Mouse (Mus musculus) forelimb bud, embryonic 11.5 days (tissue): Measurements from ENCODE around the gene AC134908.4.
"Not testable (repeated sequence)": the region's sequence is repeated elsewhere in the genome, so short reads cannot be mapped to it uniquely, and the experiment has no call there.

Experiments used
- DNase-seq: peaks from one replicate; pipeline ENCODE4 v3.0.0-alpha.2; 2012; ENCODE audit warnings: low read depth, low spot score

AC134908.4 gene

DNA sequence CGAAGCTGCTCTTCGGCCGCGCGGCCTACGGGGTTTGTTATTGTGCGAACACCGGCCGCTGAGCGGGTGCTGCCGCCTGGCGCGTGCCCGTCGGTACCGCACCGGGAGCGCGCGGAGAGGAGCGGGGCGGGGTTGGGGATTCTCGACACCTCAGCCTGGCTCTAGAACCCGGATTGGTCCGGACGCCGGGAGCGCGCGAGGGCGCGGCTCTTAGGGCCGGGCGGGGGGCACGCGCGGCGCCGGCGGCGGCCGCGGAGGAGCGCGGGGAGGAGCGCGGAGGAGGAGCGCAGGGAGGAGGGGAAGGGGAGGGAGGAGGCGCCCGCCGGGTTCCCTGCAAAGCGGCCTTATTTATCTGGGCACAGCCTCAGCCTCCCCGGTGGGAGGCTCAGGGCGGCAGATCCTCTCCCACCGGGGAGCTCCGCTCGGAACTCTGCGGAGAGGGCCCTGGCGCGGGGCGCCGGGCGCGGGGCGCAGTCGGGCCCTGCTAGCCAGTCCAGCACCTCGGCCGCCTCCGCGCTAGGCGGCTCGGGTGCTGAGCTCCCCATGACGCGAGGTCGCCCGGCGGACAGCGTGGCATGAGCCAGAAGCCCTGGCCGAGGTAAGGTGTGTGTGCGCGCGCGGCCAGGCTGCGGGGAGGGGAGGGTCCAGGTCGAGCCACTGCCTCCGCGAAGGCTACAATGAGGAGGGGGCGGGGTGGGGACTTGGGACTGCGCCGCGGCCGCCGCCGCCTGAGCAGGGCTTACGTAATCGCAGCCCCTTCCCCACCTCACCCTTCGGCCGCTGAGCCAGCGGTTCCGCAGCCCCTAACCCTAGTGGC, 13.5 kb upstream of the AC134908.4 start, which contains the start of gene Fbxl16:
Fbxl16 (plus strand) TSS at position 297 of the 817 bp plus-strand sequence.
- DNase-seq: peak; percentile 59

DNA sequence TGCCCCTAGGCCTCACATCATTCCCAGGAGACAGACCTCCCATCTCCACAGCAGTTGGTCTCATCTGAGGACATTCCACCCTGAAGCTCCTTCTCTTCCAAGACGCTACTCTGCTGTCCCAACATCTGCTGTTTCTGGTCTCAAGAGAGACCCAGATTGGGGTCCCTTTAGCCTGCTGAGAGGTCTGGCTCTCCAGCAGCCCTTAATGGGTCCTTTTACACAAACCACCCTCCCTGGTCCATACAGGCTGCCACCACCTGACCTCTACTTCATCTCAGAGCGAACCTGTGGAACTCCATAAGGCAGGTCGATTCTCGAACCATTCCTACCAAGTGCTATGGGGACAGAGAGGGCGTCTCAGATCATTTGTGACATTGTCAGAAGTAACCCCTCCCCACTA, 12.6 kb upstream of the AC134908.4 start:
- DNase-seq: no peak

DNA sequence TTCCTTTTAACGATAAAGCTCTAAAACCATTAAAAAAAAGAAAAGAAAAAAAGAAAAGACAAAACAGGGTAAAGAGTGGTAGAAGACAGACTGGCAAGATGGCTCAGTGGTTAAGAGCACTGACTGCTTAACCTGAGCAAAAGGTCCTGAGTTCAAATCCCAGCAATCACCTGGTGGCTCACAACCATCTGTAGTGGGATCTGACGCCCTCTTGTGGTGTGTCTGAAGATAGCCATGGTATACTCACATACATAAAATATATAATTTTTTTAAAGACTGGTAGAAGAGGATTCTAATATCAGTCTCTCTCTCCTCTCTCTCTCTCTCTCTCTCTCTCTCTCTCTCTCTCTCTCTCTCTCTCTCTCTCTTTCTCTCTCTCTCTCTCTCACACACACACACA, 12.0 kb upstream of the AC134908.4 start:
- DNase-seq: not testable (repeated sequence)

DNA sequence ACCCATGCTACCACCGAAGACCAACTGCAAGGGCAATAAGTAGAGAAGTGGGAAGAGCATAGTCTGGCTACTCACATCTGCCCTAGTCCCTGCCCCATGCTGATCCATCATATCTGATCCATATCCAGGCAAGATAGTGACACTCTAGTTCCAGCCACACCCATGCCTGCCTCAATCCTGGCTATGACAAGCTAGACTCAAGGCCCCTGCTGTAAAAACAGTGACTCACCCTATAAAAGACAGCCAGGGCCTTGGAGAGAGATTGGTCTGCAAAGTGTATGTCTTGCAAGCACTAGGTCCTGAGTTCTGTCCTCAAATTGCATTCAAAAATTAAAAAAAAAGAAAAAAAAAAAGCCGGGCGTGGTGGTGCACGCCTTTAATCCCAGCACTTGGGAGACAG, 11.0 kb upstream of the AC134908.4 start:
- no peak for DNase-seq

DNA sequence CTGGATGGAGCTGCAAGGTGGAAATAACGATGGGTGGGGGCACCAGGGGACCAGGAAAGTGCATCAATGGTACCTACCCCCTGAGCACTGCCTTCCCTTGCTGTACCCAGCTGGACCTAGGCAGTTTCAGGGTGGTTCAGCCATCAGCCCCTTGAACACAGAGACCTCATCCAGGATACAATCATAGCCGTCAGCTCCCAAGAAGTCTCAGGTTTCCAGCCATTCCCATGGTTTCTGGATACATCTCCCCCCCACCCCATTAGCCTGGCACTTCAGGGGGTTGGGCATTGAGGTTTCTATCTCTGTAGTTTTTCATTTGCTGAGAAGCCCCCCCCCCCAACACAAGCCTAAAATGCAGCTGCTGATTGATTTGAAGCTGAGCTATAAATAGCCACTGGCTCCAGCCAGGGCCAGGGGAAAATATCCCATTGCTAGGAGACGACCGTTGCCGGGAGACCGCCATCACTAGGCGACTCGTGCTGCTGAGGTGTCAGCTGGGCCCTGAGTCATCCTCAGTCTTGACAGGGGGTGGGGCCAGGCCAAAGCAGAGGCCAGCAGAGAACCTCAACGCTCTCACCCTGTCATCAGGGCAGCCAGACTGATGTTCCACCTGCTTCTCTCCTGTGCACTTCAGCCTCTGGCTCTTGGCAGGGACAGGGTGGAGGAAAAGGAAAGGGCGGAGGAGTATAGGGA, 7.5 kb upstream of the AC134908.4 start:
- DNase-seq: no peak

DNA sequence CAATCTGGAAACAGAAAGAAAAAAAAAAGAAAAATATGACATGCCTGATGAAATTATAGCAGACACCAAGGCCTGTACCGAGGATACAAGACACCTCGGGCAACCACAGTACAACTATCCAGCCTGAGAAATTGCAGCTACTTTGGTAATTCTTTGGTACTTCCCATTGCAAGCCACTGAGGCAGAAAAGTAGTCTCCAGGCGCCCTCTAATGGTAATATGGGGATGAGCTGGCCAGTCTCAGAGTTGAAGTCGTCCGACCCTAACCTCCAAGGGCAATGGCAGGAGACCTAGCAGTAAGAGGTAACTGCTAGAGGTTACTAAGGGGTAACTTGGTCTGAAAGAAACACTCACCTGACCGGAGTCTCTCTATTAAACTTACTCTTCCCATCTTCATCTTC, 5.6 kb upstream of the AC134908.4 start:
- peak; percentile 73 for DNase-seq

DNA sequence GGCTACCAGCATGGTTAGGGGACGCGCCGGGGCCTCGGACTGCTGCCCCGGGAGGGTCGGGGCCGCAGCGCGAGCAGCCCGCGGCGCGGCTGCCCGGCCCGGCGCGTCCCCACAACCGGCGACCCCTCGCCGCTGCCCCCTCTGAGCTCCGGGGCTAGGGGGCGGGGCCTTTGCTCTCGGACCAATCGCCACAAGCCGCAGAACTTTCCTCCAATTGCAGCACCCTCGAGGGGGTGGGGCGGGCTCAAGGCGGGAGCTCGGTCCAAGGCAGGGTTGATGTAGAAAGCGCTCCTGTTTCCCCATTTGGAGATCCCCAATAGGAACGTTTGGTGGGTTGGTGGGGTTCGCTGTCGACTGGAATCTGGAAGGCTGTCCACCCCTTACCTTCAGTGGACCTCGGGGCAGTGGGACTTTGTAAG, 1.5 kb upstream of the AC134908.4 start, which contains the start of gene Metrn:
Metrn (minus strand) TSS at position 186 of the 419 bp plus-strand sequence.
- DNase-seq: peak; percentile 85

GRCm38 (mm10) chr17:25796211-25796771, 832 bp upstream of the AC134908.4 start:
- no peak for DNase-seq

DNA sequence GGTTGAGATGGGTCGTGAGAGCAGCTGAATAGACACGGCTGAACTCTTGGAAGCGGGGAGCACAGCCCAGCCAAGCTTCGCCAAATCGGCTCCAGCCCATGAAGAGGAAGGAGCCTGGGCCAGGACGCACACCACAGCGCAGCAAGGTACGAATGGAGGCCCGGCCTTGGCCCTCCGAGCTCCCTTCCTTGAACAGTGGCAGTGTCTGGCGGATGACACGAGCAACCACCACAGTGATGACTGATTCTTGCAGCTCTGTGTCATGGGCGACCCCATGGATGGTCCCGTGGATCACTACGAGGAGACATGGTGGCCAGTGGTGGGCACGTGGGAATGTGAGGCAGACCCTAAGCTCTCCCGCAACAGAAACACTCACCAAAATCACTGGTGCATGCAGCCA, 461 bp downstream of the AC134908.4 start:
- DNase-seq: no peak

GRCm38 (mm10) chr17:25794197-25794596, 1.3 kb downstream of the AC134908.4 start:
- DNase-seq: no peak

DNA sequence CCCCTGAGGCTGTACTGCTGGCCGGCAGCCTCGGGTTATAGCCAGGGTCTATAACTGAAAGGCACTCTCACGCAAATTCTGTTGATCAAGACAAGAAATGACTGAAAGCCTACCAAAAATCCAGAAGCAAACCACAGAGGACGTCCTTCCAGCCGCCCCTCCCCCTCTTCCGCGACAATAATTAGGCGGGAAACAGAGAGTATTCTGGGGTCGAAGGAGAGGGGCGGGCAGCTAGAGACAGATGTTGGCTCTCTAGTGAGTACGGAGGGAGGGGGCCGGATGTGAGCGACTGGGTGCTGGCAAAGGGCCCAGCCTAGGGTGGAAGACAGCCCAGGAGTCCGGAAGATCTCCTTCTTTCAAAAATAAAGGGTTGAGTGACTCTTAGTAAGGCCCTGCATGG, 2.8 kb downstream of the AC134908.4 start, which contains the start of gene Fam173a:
Fam173a (minus strand) TSS at position 287 of the 400 bp plus-strand sequence.
- peak; percentile 46 for DNase-seq

DNA sequence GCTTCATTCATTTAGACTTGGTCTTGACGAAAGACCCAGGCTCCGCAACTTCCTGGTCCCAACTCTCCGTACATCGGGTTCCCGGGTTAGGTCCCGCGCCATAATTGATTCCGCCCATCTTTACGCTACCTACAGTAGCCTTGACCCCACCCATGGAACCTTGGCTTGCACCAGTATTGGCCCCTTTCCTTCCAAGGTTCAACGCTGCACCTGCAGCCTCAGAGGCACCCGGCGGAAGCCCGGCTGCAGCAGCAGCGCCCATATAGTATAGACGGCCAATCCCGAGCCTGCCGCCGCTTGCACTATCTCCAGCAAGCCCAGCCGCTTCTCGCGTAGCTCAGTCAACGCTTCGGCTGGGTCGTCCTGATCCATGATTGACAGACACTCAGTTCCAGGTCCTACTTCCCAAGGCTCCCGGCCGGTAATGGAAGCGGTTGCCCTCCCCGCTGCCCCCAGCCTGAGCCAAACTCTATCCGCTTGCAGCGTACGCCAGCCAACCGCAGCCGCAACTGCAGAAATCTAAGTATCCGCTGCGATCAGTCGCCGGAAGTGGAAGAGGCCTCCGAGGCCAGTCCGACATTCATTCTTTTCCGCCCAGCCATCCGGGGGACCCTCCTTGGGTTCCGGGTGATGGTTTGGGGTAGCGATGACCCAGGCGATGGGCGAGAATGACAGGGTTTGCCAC, 3.5 kb downstream of the AC134908.4 start:
- peak; percentile 81 for DNase-seq

DNA sequence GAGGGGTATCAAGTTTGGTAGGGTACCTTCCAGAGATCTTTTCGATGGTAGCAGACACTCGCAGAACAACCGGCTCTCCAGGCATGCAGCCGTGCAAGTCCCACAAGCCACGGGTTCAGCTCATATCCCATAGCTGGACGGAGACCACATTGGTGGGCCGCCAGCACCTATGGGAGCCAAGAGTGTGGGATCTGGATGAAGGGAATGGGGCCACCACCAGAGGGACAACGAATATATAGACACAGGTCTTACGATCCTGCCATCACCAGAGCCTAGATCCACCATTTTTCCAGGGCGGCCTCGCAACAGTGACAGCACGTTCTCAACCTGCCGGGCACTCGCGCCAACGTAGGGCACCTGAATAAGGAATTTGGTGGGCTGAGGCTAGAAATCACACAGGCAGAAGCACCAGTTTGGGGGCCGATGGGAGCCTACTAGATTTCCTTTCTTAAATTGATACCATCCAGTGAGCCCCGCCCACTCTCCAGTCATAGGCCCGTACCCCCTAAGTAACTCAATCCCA, 4.1 kb downstream of the AC134908.4 start:
- DNase-seq: no peak

GRCm38 (mm10) chr17:25786781-25787504, 8.5 kb downstream of the AC134908.4 start:
- no peak for DNase-seq

- no peak for DNase-seq
Observed at GRCm38 (mm10) chr17:25786280-25786679, 9.2 kb downstream of the AC134908.4 start, which contains the start of gene Ccdc78. Ccdc78 (plus strand) TSS chr17:25786580.

GRCm38 (mm10) chr17:25785281-25785745, 10.1 kb downstream of the AC134908.4 start, which contains the start of gene Haghl:
Haghl (minus strand) TSS chr17:25785673.
- DNase-seq: peak; percentile 98

DNA sequence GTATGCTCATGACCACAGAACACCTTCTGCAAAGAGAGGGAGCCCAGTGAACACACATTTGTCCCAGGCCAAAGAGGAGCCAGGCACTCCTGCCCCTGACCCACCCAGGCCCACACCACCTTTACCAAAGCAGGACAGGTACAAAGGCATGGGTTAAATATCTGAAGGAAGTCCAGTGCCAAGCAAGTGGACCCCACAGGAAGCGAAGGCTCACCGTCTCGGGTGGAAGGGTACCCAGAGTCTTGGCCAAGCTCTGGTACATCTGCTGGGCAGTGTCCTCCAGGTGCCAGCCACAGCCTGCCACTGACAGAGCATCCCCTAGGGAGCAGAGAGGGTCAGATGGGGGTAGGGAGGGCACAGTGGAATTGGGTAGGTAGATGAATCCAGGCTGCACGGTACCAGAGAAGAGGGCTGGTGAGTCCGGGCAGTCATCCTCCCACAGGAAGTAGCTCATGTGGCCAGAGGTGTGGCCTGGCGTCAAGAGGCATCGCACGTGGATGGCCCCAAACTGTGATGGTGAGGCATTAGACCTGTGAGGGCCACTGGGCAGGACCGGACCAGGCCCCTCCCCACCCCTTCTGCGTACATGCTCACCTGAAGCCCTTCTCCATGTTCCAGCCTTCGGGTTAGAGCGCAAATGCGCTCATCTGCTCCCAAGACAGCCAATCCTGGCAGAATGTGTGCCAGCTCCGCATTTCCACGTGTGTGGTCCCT, 11.4 kb downstream of the AC134908.4 start:
- no peak for DNase-seq

GRCm38 (mm10) chr17:25783086-25783485, 12.4 kb downstream of the AC134908.4 start:
- DNase-seq: no peak

DNA sequence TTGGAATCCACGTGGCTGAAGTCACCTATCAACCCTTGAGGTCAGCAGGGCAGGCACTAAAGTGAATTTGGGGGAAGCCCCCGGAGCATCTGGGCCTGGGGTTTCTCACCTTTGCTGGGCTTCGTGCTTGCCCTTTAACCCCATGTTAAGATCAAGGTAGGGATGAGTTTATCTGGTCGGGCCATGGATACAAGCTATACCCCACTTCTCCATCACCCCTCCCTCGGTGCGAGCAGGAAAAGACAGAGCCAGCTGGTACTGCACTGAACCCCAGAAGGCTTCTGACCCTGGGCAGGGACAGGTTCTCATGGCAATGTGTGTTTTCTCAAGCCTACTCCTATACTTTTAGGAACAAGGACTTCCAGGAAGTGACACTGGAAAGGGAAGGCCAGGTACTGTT, 14.1 kb downstream of the AC134908.4 start:
- no peak for DNase-seq

GRCm38 (mm10) chr17:25777948-25778347, 17.5 kb downstream of the AC134908.4 start:
- DNase-seq: no peak
